Mouse (Mus musculus) liver, embryonic 16.5 days (tissue): ENCODE data around the gene Nemf. TPM values are rescaled to one million over a fixed set of nuclear protein-coding genes. Genes with fewer than 3 reads are reported as not detected.

Experiments used
- ATAC-seq: fragments of 200-750 bp; cut with Nextera tagmentation; 2 replicates; pipeline ENCODE4 v1.8.0; 2017; ENCODE audit warnings: low read depth, mild to moderate bottlenecking, moderate number of reproducible peaks, moderate library complexity
- H3K27ac ChIP-seq: fragments of 300-500 bp; sonication (generic); 2 replicates; pipeline ENCODE4 v1.5.1; 2014; ENCODE audit warnings: mild to moderate bottlenecking, low read length
- H3K27me3 ChIP-seq: fragments of 300-500 bp; sonication (generic); 2 replicates; pipeline ENCODE4 v1.6.1; 2014; ENCODE audit warnings: low read depth, low read length, mixed read lengths; ENCODE audit not compliant: control insufficient read depth, insufficient read depth
- H3K36me3 ChIP-seq: fragments of 300-500 bp; sonication (generic); 2 replicates; pipeline ENCODE4 v1.6.1; 2014; ENCODE audit warnings: mild to moderate bottlenecking; ENCODE audit not compliant: control insufficient read depth, insufficient read depth
- H3K4me1 ChIP-seq: fragments of 300-500 bp; sonication (generic); 2 replicates; pipeline ENCODE4 v1.6.1; 2014; ENCODE audit warnings: low read depth, low read length, mixed read lengths; ENCODE audit not compliant: control insufficient read depth
- H3K4me2 ChIP-seq: fragments of 300-500 bp; sonication (generic); 2 replicates; pipeline ENCODE4 v1.6.1; 2014; ENCODE audit warnings: low read depth, low read length, mixed read lengths
- H3K4me3 ChIP-seq: fragments of 300-500 bp; sonication (generic); 2 replicates; pipeline ENCODE4 v1.5.1; 2014; ENCODE audit warnings: low read depth, mild to moderate bottlenecking, low read length
- H3K9ac ChIP-seq: fragments of 300-500 bp; sonication (generic); 2 replicates; pipeline ENCODE4 v1.6.1; 2014; ENCODE audit warnings: low read depth, low read length
- H3K9me3 ChIP-seq: fragments of 300-500 bp; sonication (generic); replicated peaks from 2 replicates; pipeline ENCODE4 v1.6.1; 2016; ENCODE audit warnings: low read length; ENCODE audit not compliant: control insufficient read depth
- WGBS: fragments of 180-500 bp; shearing (Covaris S2); extraction: QIAGEN DNeasy Blood & Tissue Kit; methylation state at CpG from one replicate; pipeline ENCODE4 v1.1.7; 2014; ENCODE audit not compliant: insufficient replicate concordance; 5-methylcytosine and 5-hydroxymethylcytosine counted together
- polyA plus RNA-seq: library from polyadenylated mRNA; unstranded; fragments of >200 nt; fragmentation: Nextera tagmentation; extraction: Ambion mirVana; gene quantifications from 2 replicates; pipeline ENCODE4 v1.2.1, GENCODE M21; 2015

Nemf gene
- 33.7 and 34.2 TPM in 2 replicates for polyA plus RNA-seq

DNA sequence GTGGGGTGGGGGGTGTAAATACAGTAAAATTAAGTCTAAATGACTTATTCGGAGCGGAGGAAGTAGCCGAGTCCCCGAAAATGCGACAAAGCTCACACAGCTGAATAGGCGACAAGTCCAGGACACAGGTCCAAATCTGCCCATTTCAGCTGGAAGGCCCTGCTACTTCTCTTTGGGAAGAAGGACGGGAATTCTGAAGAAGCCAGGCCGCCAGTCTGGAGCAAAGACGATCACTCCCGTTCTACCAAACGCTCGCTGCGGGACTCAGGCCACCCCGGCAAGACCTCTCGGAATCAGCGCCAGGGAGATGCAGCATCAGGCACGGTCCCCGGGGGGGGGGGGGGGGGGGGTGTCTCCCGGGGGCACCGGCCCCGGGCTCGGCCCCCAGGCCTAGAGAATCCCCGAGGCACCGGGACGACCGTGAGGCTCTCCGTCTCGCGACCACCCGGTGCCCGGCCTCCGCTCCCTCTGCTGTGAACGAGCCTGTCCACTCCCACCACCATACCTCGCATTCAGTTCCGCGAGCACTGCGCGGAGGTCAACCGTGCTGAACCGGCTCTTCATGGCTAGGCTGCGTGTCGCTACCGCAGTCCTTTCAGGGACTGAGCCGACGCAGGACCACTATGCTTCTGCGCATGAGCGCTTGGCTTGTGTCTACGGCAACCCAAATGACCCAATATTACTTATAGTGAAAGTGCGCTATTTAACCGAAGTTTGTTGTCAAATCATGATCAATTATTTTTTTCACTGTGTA lies at the start of gene Nemf:
Nemf (minus strand) TSS at position 620 of the 754 bp plus-strand sequence.
- Histone ChIP-seq H3K27me3 (no peaks in the 10 kb centered on the region), H3K27ac (peak within 1 kb of the TSS; percentile 91), H3K9me3 (no peaks in the 10 kb centered on the region), H3K9ac (peak within 1 kb of the TSS; percentile 96), H3K4me1 (peaks cover 5% of the 10 kb centered on the region), H3K36me3 (peaks cover 11% of the 10 kb centered on the region), H3K4me3 (peak within 1 kb of the TSS; percentile 91), H3K4me2 (peak within 1 kb of the TSS; percentile 81)
- WGBS, result 0% methylated on average over 44 of the region's 50 CpGs
- peak; percentile 44 for ATAC-seq

GRCm38 (mm10) chr12:69402594-69403167 lies 45.7 kb upstream of the Nemf start:
- no peak overlapping the region for H3K4me2 ChIP-seq
- no peak overlapping the region for H3K27ac ChIP-seq
- no peaks in the 10 kb centered on the region for H3K9me3 ChIP-seq
- no peaks in the 10 kb centered on the region; the same call in 1 of the 2 replicates for H3K36me3 ChIP-seq
- no peak overlapping the region for H3K9ac ChIP-seq
- H3K4me1 ChIP-seq, result no peaks in the 10 kb centered on the region
- no peaks in the 10 kb centered on the region for H3K27me3 ChIP-seq
- 75% methylated on average over 13 of the region's 13 CpGs for WGBS
- no peak for ATAC-seq
- H3K4me3 ChIP-seq, result no peak overlapping the region

- ATAC-seq, result no peak
- WGBS, result 54% methylated on average over 9 of the region's 9 CpGs
Observed at GRCm38 (mm10) chr12:69402100-69402499, 45.1 kb upstream of the Nemf start.

GRCm38 (mm10) chr12:69400871-69401286 lies 43.9 kb upstream of the Nemf start:
- Histone ChIP-seq H3K4me3 (no peak overlapping the region), H3K4me2 (no peak overlapping the region), H3K9me3 (no peaks in the 10 kb centered on the region), H3K9ac (no peak overlapping the region), H3K4me1 (no peaks in the 10 kb centered on the region), H3K27ac (no peak overlapping the region), H3K27me3 (no peaks in the 10 kb centered on the region), H3K36me3 (no peaks in the 10 kb centered on the region; the same call in 1 of the 2 replicates)
- no peak for ATAC-seq
- 21% methylated on average over 2 of the region's 2 CpGs for WGBS

More at GRCm38 (mm10) chr12:69402100-69402499, 45.1 kb upstream of the Nemf start:
- Histone ChIP-seq H3K9ac (no peak overlapping the region), H3K36me3 (no peaks in the 10 kb centered on the region; the same call in 1 of the 2 replicates), H3K9me3 (no peaks in the 10 kb centered on the region), H3K27me3 (no peaks in the 10 kb centered on the region), H3K27ac (no peak overlapping the region), H3K4me2 (no peak overlapping the region), H3K4me1 (no peaks in the 10 kb centered on the region), H3K4me3 (no peak overlapping the region)

GRCm38 (mm10) chr12:69400367-69400766 lies 43.4 kb upstream of the Nemf start:
- Histone ChIP-seq H3K27ac (no peak overlapping the region), H3K36me3 (no peaks in the 10 kb centered on the region; the same call in 1 of the 2 replicates), H3K9ac (no peak overlapping the region), H3K4me3 (no peak overlapping the region), H3K4me2 (no peak overlapping the region), H3K9me3 (no peaks in the 10 kb centered on the region), H3K27me3 (no peaks in the 10 kb centered on the region), H3K4me1 (no peaks in the 10 kb centered on the region)
- ATAC-seq, result no peak
- WGBS, result 58% methylated on average over 4 of the region's 4 CpGs

- Histone ChIP-seq H3K4me2 (no peak overlapping the region), H3K36me3 (no peaks in the 10 kb centered on the region), H3K9me3 (no peaks in the 10 kb centered on the region), H3K27ac (no peak overlapping the region), H3K27me3 (no peaks in the 10 kb centered on the region), H3K9ac (no peak overlapping the region), H3K4me1 (no peaks in the 10 kb centered on the region), H3K4me3 (no peak overlapping the region)
- no peak for ATAC-seq
- WGBS, result 69% methylated on average over 6 of the region's 6 CpGs
Observed at GRCm38 (mm10) chr12:69394456-69394855, 37.5 kb upstream of the Nemf start.

GRCm38 (mm10) chr12:69393076-69393475 lies 36.1 kb upstream of the Nemf start:
- no peak for ATAC-seq
- no peaks in the 10 kb centered on the region for H3K4me1 ChIP-seq
- H3K36me3 ChIP-seq, result no peaks in the 10 kb centered on the region
- no peaks in the 10 kb centered on the region for H3K27me3 ChIP-seq
- H3K9me3 ChIP-seq, result no peaks in the 10 kb centered on the region
- no peak overlapping the region for H3K4me2 ChIP-seq
- H3K9ac ChIP-seq, result no peak overlapping the region
- no peak overlapping the region for H3K27ac ChIP-seq
- H3K4me3 ChIP-seq, result no peak overlapping the region
- WGBS, result 67% methylated on average over 10 of the region's 10 CpGs

DNA sequence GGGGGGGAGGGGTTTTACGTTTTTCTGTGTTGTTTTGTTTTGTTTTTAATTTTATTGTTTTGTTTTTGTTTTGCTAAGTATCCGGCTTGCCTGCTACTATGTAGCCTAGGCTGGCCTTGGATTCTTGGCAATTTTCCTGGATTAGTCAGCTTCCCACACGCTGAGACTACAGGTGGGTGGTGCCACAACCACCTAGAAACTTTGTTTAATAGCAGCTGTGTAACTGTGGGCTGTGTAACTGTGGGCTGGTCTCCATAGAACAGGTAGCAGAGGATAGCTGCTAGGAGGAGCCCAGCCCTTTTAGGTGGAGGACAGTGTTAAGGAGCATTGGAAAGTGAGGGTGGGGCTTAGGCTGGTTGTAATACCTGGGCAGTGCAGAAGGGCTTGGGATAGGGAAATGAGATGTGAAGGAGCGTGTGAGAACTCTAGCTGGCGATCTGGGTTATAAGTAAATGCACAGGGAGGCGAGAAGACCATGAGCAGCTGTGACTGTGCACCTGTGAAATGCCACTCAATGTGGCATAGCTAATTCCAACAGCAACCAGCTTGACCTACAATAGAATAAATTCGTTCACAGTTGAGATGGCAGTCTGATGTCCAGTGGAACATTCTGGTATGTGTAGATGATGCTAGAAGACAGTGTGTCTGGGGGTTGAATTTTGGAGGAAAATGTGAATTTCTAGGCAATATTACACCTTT lies 33.2 kb upstream of the Nemf start:
- ATAC-seq, result no peak
- Histone ChIP-seq H3K27ac (no peak overlapping the region), H3K4me2 (no peak overlapping the region), H3K9ac (no peak overlapping the region), H3K27me3 (no peaks in the 10 kb centered on the region), H3K4me3 (no peak overlapping the region), H3K4me1 (no peaks in the 10 kb centered on the region), H3K36me3 (no peaks in the 10 kb centered on the region), H3K9me3 (no peaks in the 10 kb centered on the region)
- WGBS, result 63% methylated on average over 7 of the region's 7 CpGs
